Mouse (Mus musculus) telencephalon, adult 2 months (tissue): ENCODE measurements around the gene Ncoa1.
"Not testable (repeated sequence)": the region's sequence is repeated elsewhere in the genome, so short reads cannot be mapped to it uniquely, and the experiment has no call there.

Experiments
- DNase-seq: peaks from one replicate; pipeline ENCODE4 v3.0.0-alpha.2; 2011; ENCODE audit warnings: low read depth, low spot score

Gene Ncoa1

DNA sequence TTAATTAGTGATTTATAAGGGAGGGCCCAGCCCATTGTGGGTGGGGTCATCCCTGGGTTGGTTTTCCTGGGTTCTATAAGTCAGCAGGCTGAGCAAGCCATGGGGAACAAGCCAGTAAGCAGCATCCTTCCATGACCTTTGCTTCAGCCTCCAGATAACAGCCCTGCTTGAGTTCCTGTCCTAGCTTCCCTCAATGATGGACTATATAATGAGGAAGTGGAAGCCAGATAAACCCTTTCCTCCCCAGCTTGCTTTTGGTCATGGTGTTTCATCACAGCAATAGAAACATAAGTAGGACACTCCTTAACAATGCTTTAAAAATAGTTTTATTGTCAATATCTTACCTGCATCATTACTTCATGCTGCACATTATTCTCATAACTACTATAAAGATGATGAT, 163.2 kb downstream of the Ncoa1 start:
- no peak for DNase-seq

GRCm38 (mm10) chr12:4306712-4307313, 170.2 kb downstream of the Ncoa1 start:
- DNase-seq, result no peak

- DNase-seq, result no peak
These were observed 177.7 kb downstream of the Ncoa1 start for GRCm38 (mm10) chr12:4299300-4299699.

DNA sequence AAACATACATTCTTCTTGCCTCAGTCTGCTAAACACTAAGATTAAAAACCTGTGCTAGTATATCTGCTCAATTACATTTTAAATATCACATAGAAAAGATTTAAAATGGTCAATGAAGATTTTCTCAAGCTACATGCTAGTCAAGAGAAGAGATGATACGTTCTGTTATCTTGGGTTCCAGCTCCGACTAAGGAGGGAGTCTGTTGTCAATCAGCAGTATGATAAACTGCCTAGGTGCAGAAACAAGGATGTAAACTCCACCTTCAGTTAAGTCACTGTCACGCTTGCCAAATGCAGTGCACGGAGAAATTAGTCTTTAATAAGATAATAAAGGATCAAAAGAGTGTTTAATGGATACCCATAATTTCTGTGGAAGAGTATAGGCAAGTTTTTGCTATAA, 178.4 kb downstream of the Ncoa1 start:
- DNase-seq, result no peak

GRCm38 (mm10) chr12:4295881-4296280, 181.1 kb downstream of the Ncoa1 start:
- DNase-seq, result no peak

- DNase-seq, result no peak
These were observed 181.7 kb downstream of the Ncoa1 start for GRCm38 (mm10) chr12:4295281-4295680.

- DNase-seq, result peak; percentile 9
These were observed 183.2 kb downstream of the Ncoa1 start for GRCm38 (mm10) chr12:4293813-4294212.

DNA sequence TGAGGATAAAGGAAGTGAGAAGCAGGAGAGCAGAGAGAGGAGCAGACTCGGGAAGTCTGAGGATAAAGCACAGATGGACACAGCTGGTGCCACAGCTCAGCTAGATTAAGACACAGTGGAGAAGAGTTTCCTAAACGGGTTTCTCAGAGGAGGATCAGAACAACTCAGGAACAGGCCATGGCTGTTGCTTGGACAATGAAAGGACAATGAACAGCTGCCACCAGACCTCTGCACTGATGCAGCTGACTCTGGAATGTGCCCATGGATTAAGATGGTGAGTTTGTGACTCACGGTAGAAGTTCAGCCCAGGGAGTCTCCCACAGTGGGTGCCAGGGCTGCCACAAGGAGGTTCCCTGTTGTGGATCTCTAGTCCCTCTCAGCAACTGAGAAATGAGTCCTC, 191.8 kb downstream of the Ncoa1 start:
- DNase-seq, result no peak

- DNase-seq, result no peak
These were observed 197.1 kb downstream of the Ncoa1 start for GRCm38 (mm10) chr12:4279878-4280277.

DNA sequence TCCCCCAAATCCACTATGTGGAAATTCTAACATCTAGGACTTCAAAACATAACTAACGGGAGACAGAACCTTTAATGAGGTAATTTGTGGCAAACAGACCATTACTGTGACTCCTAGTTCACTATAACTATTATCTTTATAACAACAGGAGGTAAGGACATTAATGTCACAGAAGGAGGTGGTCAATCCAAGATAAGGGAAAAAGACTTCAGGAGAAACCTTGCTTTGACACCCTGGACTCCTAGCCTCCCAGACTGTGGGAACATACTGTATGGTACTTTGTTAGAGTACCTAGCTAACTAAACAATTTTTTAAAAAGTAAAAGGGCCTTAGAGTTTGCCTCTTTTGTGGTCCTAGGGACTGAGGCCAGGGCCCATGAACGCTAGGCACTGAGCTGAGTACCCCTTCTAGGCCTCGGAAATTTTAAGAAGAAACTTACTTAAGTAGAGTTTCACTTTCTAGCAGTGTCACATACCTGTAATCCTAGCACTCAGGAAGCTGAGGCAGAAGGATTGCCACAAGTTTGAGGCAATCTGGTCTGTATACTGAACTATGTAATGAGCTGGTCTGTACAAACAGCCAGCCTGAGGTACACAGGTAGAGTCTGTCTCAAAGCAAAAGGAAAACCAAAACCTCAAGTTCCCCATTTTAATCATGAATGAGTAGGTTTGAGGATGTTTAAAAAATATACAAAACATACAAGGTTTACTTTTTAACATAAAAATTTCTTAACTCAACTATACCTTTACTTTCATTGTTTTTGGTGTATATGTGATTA, 197.8 kb downstream of the Ncoa1 start:
- DNase-seq, result no peak

- DNase-seq, result peak; percentile 48
These were observed 205.9 kb downstream of the Ncoa1 start for GRCm38 (mm10) chr12:4271078-4271477.

DNA sequence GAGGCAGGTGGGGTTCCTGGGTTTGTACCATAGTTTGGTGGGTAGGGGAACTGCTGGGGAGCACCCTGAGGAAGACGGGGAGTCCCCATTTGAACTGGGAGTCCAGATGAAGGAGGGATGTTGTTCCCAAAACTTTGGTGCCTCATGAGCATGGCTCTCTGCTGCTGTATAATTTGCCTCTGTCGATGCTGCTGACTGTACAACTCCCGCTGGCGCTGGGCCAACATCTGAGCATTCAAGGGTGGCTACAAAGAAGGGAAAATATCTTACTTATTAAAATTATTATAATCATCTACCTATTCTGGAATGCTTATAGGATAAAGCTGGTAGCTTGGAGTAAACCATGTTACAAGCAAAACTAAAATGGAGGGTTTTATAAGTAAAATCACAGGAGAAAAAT, 209.2 kb downstream of the Ncoa1 start:
- no peak for DNase-seq

GRCm38 (mm10) chr12:4252742-4253655, 224.0 kb downstream of the Ncoa1 start:
- peak; percentile 22 for DNase-seq

- no peak for DNase-seq
These were observed 227.2 kb downstream of the Ncoa1 start for GRCm38 (mm10) chr12:4249786-4250185.

DNA sequence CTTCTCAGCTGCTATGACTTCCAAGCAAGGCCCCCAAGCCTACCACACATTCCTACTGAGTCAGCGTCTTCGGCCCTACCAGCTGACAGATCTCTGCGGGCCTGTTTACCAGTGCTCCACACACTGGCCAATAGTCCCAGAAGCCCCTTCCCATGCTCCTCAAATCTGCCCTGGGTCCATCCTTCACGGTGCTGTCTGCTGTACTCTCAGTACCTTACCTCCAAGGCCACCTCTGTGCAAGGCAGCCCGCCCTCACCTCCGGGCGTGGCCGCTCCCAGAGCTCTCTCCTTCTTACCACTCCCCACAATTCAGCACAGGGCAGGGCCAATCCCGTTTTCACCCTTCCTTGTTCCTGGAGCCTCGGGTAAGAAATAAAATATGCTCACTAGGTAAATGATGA, 231.2 kb downstream of the Ncoa1 start:
- DNase-seq, result no peak

- DNase-seq, result no peak
These were observed 233.2 kb downstream of the Ncoa1 start for GRCm38 (mm10) chr12:4243805-4244204.

GRCm38 (mm10) chr12:4240281-4240680, 236.7 kb downstream of the Ncoa1 start:
- DNase-seq, result not testable (repeated sequence)

GRCm38 (mm10) chr12:4237481-4237880, 239.5 kb downstream of the Ncoa1 start:
- DNase-seq, result no peak

- DNase-seq, result peak; percentile 99
These were observed 243.1 kb downstream of the Ncoa1 start, which contains the start of the genes Ptrhd1 and Cenpo for GRCm38 (mm10) chr12:4233572-4234508. Ptrhd1 (plus strand) TSS chr12:4234027. Cenpo (minus strand) TSS chr12:4234294.

DNA sequence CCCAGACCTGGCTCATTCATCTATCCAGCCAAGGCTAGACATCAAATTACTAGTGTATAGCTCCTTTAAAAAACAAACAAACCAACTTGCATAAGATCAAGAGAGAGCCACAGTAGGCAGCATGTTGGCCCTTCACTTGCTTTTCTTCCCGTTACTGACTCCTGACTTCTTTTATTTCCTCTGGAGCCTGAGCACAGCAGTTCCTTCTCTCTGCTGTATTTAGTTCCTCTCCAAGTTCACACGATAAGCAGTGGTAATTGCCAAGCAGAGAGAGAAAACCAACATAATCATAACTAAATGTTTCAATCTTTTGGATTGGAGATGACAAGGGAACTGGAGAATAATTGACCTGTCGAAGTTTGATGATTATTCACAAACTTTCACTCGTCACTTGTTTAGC, 244.2 kb downstream of the Ncoa1 start:
- DNase-seq, result no peak

GRCm38 (mm10) chr12:4230156-4230555, 246.8 kb downstream of the Ncoa1 start:
- DNase-seq, result no peak
